Mouse (Mus musculus) liver, embryonic 14.5 days (tissue): ENCODE results near the gene Pank2.

ENCODE experiments used
- CTCF ChIP-seq: IDR thresholded peaks from 2 replicates; pipeline ENCODE4 v1.5.1; 2016; ENCODE audit warnings: antibody characterized with exemption, low read depth, control low read depth
- EP300 ChIP-seq: IDR thresholded peaks from 2 replicates; pipeline ENCODE4 v1.6.1; 2016; ENCODE audit warnings: antibody characterized with exemption, low read depth

DNA sequence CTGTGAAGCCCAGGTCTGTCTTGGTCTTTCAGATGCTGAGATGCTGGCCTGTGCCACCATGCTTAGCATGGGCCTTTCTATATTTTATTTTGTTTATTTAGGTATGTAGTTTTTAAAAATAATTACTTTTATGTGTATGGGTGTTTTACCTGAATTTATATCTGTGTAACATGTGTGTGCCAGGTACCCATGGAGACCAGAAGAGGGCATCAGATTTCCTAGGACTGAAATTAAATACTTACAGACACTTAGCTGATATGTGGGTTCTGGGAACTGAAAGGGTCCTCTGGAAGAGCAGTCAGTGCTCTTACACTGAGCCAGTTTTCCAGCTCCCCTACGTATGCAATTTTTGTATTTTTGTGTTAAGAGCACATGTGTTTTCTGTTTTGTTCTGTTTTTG lies 24.0 kb downstream of the Pank2 start:
- no peak for TF ChIP-seq EP300
- peak; percentile 15; the same call in 1 of the 2 replicates for TF ChIP-seq CTCF
